Comparison of ENCODE assay signal across 25 mouse cellular contexts in the genomic region with DNA sequence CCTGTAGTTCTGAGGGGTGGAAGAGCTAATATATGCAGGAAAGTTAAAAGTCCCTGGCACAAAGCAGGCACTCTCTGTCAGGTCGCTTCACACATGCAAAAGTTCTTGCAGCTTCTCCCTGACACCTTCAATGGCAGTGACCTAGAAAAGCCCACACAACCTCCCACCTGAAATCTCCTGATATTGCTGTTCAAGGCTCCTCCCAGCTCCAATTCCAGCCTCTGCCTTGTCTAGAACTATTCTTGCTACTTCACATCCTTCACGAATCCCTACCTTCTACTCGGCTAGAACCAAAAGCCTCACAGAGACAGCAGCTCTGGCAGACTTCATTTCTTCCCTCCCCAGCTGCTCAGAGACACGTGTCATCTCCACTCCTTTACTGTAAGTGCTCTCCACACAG.
A peak's percentile ranks its signal among the peaks of the same experiment; 100 is the strongest.
DNase-seq lines count a peak whose midpoint lies in the region; ATAC-seq lines count a peak whose summit lies in the region.
"Had no signal": no experiment of that assay in that cellular context is flagged by ENCODE, and none has a peak within 500 bp of the region (broad histone marks: within the 10 kb centered on the region; RNA-seq: fewer than 3 reads in every experiment).

No protein-coding gene starts in this region.

- WGBS in kidney, embryonic 16.5 days = 26% methylated on average over 4 of the region's 4 CpGs

- H3K4me2 ChIP-seq in kidney, embryonic 16.5 days (replicated peaks; ENCODE audit: low read depth, low read length) = no peak overlapping the region
- H3K4me2 ChIP-seq: embryonic facial prominence, embryonic 15.5 days; hindbrain, embryonic 12.5 days had no signal

- H3K36me3 ChIP-seq in kidney, embryonic 16.5 days (ENCODE audit: insufficient read depth, low read length) = no peaks in the 10 kb centered on the region
- H3K36me3 ChIP-seq: embryonic facial prominence, embryonic 15.5 days; forebrain, embryonic 10.5 days; heart, embryonic 10.5 days; hindbrain, embryonic 12.5 days had no signal

- no peaks in the 10 kb centered on the region for H3K27me3 ChIP-seq in kidney, embryonic 16.5 days (ENCODE audit: insufficient read depth, low read length)
- H3K27me3 ChIP-seq: CH12.LX; embryonic facial prominence, embryonic 15.5 days; hindbrain, embryonic 12.5 days had no signal

- ATAC-seq in kidney, embryonic 16.5 days (ENCODE audit: low FRiP score, low TSS enrichment) = 0 out of 2 replicates have a peak, but pooled peaks have one; percentile 15
- ATAC-seq: forebrain, embryonic 14.5 days; hindbrain, embryonic 16.5 days had no signal

- intact Hi-C loops in left cerebral cortex, postnatal 25 days (cut with DNase I) = loop anchor here (5.0 kb wide), 1 partner anchor 143 kb away; a partner anchor contains a TSS

- H3K9ac ChIP-seq in kidney, embryonic 16.5 days (replicated peaks; ENCODE audit: low read length) = no peak overlapping the region
- H3K9ac ChIP-seq: embryonic facial prominence, embryonic 15.5 days; hindbrain, embryonic 12.5 days had no signal

- DNase-seq in kidney, postnatal 10 days = no peak
- DNase-seq in right cerebral cortex, adult 2 months (ENCODE audit: low spot score in 2 of 2) = peak; percentile 31 to 32
- no peak for DNase-seq in right cerebral cortex, postnatal 14 days
- DNase-seq in left cerebral cortex, postnatal 25 days (ENCODE audit: low spot score in 2 of 2) = peak; percentile 5 to 73
- no peak for DNase-seq in lung, postnatal 36 days
- DNase-seq in gastrocnemius, adult 18-20 months (ENCODE audit: low spot score) = no peak
- DNase-seq: adrenal gland, adult 8-10 months; adrenal gland, postnatal 36 days; cerebellum, adult 11 months; cerebellum, adult 8-10 months; cerebellum, postnatal 14 days; embryo, embryonic 11 days; gastrocnemius, postnatal 10 days; heart, adult 18-20 months; heart, postnatal 10 days; heart, postnatal 4 days had no signal

- no peak overlapping the region for H3K27ac ChIP-seq in kidney, embryonic 16.5 days (ENCODE audit: low read length)
- H3K27ac ChIP-seq: embryonic facial prominence, embryonic 15.5 days; forebrain, embryonic 10.5 days; heart, embryonic 10.5 days; hindbrain, embryonic 12.5 days had no signal

- H3K4me1 ChIP-seq in kidney, embryonic 16.5 days (ENCODE audit: insufficient read depth, low read length) = peaks cover 17% of the 10 kb centered on the region

- H3K4me3 ChIP-seq in kidney, embryonic 16.5 days (ENCODE audit: low read length) = no peak overlapping the region
- H3K4me3 ChIP-seq: embryonic facial prominence, embryonic 15.5 days; erythroblast, embryonic 14.5 days; forebrain, embryonic 10.5 days; heart, embryonic 10.5 days; hindbrain, embryonic 12.5 days had no signal

- H3K9me3 ChIP-seq in kidney, embryonic 16.5 days (ENCODE audit: low read length) = no peaks in the 10 kb centered on the region
- H3K9me3 ChIP-seq: embryonic facial prominence, embryonic 15.5 days; forebrain, embryonic 10.5 days; heart, embryonic 10.5 days; hindbrain, embryonic 12.5 days had no signal

Comparison
In these comparisons a context has a peak if more than half of its experiments do, and no peak if none do; other contexts are left out.
1. DNase-seq: peak in right cerebral cortex, adult 2 months (2 of 2) and left cerebral cortex, postnatal 25 days (2 of 2); none in kidney, postnatal 10 days (single experiment), right cerebral cortex, postnatal 14 days (single experiment), lung, postnatal 36 days (single experiment) and gastrocnemius, adult 18-20 months (single experiment).